Mouse (Mus musculus) kidney, adult 18-20 months (tissue): Measurements from ENCODE around the gene Slc26a8.
A peak's percentile ranks its signal among the peaks of the same experiment; 100 is the strongest.
"Not testable (repeated sequence)": the region's sequence is repeated elsewhere in the genome, so short reads cannot be mapped to it uniquely, and the experiment has no call there.

Experiments used
- DNase-seq: peaks from one replicate; pipeline ENCODE4 v3.0.0; 2021

The Slc26a8 gene

DNA sequence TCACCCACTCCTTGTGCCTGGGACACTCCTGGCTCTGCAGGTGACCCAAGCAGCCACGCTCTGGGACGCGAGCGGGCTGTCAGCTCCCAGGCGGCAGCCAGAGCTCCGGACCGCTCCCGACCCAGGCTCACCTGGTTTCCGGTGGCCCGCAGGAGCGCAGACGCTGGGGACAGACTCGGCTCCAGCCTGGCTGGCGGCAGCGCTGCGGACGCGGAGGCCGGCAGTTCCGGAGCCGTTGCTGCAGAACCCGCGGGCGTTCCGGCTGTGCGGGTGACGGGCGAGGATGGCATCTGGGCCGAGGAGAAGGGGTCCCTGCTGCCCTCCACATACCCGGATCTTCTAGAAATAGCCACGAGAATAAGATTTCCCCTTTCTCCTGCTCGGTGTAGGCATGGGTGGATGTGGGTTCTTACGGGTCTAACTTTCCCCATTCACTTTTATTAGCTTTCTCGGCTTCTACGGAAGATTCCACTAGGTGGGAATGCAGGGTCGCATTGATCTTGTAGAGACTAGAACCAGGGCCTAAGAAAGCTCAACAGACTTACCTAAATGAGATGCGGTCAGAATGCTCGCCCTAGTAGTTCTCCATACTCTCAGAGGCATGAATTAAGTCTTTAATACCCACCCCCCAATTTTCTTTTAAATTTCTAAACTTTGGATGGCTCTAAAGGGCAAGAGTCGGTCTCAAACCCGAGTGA lies at the start of gene Slc26a8:
Gene Slc26a8, minus strand, starts transcription at position 648 of the 698 bp plus-strand sequence.
- DNase-seq = peak; percentile 63

DNA sequence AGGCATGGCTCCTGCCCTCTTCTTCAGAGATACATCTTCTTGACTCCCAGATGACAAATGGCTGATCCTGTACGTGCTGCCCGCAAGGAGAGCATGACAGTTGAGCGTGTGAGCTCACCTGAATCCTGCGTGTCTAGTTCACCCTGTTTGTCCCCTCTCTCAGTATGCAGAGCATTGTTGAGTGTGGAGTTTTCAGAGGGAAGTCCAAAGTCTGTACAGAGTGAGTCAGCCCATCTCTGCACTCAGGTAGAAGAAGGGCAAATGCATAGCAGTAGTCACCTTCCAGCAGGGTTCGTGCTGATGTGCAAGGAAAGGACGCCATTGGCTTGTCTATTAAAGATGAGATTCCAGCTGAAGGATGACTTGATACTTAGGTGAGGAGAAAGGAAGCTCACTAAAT lies 49.2 kb upstream of the Slc26a8 start:
- DNase-seq = no peak

DNA sequence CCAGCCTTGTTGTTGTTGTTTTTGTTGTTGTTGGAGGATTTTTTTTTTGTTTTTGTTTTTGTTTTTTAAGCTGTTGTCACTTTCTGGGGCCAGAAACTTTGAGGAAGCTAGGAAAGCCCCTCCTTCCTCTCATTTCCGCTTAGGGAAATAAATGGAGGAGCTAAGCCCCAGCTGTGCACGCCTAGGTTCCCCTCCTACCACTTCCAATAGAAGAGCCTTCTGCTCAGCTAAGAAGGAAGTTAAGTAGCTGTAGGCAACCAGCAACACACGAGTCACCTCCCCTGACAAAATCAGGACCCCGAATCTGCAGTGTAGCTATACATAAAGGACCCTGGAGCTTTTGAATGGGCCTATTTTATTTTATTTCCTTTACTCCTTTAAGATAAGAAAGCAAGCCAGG lies 47.9 kb upstream of the Slc26a8 start:
- no peak for DNase-seq

DNA sequence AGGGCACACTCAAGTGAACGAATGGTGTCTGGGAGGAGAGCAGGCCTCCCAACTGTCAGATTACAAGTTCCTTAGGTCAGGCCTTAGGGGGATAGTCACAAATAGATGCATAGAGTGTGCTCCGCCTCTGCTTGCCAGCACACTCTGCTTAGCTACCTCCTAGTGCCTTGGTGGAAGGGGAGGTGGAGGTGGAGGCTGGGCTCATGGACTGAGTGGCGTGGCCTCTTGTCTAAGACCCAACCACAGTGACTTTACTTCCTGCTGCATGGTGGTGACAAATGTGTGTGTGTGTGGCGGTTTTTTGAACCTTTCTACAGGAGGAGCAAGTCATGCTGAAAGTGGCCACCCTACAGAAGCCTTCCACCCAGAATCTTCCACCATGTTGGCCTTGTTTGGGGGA lies 46.5 kb upstream of the Slc26a8 start:
- no peak for DNase-seq

DNA sequence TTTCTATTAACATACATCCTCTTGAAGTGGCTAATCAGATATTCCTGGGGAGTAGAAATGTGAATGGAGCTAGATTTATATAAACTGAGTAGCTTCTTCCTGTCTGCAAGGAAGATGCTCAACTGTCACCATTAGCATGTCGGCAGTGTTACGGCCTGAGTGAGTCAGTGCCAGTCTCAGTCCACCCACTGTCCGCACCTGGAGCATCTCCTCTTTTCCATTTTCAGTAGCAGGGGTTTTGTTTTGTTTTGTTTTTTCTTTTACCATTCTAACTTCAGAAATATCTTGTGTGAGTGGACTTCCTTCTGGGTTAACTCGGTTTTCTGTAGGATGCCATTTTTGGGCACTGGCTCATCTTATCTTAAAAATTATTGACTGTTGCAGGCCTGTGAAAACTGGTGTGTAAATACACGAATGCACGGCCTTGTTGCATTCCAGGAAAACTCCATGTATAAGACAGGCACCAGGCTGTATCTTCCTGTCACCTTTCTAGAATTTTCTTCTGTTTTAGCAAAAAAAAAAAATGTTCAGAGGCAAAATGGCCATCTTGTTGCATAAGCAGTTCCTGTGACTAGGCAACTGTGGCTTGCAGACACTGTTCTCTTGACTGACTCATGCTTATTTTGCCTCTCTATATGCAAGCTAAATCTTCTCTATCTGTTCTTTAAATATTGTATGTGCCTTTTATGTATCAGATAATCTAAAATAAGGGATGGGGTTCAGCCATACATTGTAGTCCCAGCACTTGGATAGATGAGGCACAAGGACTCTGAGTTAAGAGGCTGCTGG lies 45.5 kb upstream of the Slc26a8 start:
- no peak for DNase-seq

DNA sequence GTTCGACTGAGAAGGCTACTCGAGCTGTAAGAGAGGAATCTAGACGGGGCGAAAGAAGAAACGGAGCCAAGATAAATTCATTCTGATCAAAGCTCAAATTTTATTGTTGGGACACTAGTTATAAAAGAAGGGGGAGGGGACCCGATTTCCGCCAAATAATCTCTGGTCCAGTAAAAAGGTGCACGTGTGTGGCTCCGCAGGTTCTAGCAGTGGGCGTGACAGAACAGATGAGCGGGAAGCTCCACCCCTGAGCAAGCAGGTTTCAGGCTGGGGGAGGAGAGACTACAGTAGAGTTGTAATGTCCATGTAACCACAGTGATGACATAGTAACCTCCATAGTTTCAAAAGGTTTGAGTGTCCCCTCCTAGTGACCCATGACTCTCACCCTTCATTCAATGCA lies 37.5 kb upstream of the Slc26a8 start:
- DNase-seq = not testable (repeated sequence)

DNA sequence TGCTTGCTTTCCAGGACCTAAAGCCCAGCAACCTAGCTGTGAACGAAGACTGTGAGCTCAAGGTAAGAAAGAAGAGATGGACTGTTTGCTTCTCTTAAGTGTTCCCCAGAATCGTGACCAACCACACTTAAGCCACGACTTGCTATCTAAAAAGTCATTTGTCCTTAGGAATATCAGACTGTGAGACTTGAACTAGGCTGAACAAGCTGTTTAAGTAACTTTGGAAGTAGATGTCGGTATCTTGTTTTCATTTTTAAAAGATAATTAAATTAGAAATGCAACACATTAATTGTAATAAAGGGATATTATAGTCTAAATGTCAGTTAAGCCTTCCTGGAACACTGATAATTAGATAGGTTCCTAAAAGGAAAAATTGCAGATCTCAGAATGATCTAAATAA lies 35.8 kb upstream of the Slc26a8 start, which contains the start of gene AC170998.1:
Gene AC170998.1, plus strand, starts transcription at position 301 of the 400 bp plus-strand sequence.
- DNase-seq = no peak

DNA sequence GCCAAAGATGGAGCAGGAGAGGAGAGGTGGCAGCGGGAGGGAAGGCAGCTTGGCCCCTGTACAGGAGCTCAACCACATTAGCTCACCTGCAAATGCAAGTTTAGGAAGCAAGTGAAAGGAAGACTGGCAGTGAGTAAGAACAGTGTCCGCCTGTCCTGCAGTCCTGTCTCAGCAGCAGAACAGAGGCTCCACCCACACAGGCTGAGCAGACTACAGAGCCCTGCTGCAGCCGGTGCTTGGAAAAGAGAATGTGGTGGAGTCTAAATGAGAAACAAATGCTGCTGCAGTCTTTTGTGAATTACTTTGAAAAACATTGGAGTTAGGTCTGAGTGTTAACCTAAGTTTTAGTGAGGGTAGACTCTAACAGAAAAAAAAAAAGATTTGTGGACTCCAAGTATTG lies 27.5 kb upstream of the Slc26a8 start:
- no peak for DNase-seq

DNA sequence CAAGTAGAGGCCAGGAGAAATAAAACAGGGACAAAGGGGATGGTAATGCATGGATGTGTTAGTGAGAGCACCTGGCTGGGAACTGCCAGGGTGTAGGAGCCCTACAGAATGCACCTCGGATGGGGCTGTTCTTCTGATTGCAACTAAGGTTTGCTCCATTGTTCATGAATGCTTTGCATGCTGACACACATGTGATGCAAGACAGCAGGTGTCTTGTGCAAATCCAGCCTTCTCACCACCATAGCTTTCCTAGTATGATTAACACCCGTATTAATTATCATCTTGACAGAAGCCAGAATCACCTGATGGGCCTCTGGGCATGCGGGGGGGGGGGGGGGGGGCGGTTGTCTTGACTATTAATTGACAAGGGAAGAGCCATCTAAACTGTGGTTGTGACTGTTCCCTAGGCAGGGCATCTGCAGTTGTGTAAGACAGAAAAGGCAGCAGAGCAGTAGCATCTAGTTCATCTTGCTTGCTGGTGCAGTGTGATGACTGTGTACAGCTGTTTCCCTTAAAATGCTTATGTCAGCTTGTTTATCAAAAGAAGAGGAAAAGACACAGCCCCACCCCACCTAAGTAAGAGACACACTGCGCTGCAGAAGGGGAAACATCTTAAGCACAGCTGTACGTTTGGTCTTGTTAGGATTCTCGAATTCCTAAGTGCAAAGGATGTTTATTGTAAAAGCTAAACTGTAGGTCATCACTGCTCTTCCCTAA lies 26.0 kb upstream of the Slc26a8 start:
- no peak for DNase-seq

DNA sequence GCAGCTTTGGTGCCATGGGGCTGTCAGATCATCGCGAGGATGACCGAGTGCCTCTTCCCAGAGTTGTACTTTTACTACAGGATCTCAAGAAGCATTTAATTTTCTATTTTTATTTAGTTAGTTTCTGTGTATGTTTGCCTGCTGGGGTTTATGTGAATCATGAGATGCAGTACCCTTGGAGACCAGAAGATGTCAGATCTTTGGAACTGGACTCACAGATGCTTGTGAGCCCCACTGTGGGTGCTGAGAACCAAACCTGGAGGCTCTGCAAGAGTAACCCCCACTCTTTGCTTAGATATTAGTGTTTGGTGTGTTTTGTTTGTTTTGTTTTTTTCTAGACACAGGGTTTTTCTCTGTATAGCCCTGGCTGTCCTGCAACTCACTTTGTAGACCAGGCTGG lies 24.0 kb upstream of the Slc26a8 start:
- DNase-seq = no peak

DNA sequence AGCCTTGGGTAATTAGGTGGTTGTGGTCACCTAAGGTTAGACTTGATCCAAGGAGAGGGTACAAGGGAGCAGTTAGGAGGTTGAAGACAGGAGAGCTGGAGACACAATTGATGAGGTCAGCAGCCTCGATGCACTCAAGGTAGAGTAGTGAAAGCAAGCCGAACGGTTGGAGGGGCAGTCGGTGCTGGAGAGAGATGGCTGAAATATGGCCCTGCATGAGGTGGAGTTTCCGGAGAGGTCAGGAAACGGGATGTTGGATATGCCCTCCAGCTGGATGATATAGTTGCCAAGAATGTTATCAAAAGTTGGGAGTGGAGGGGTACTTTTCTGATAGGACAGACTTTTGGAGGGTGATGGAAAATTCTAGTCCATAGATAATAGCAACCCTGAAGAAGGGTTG lies 22.3 kb upstream of the Slc26a8 start:
- no peak for DNase-seq

DNA sequence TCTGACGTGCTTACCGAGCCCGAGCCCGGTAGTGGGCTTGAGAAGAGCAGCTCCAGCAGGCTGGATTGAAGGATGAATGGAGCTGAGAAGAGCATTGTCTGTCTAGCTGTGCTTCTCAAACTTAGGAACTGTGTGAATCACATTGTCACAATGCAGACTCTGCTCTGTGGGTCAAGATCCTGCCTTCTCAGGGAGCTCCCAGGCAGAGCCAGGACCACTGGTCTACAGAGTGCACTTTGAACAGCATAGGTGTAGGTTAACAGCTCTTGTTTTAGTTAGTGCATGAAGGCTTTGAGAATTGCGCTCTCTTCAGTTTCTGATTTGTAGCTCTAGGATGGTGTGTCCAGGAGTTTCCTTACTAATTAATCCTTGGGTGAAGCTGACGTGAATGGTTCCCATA lies 21.2 kb upstream of the Slc26a8 start:
- no peak for DNase-seq

DNA sequence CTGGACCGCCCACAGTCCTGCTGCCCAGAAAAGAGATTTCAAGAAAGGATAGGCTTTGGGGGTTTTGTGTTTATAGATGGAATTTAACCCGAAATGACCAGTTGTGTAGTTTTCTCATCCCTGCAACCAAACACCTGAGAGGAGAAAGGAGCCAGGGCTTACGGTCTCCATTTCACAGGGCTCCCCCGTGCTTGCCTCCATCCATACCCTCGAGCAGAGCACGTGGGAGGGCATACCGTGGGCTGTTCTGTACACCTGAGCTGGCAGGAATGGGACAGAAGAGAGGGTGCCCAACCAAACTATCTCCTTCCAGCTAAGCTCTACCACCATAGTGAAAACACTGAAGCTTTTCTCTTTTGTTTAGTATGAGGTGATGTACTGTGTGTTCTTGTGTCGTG lies 20.3 kb upstream of the Slc26a8 start:
- no peak for DNase-seq

DNA sequence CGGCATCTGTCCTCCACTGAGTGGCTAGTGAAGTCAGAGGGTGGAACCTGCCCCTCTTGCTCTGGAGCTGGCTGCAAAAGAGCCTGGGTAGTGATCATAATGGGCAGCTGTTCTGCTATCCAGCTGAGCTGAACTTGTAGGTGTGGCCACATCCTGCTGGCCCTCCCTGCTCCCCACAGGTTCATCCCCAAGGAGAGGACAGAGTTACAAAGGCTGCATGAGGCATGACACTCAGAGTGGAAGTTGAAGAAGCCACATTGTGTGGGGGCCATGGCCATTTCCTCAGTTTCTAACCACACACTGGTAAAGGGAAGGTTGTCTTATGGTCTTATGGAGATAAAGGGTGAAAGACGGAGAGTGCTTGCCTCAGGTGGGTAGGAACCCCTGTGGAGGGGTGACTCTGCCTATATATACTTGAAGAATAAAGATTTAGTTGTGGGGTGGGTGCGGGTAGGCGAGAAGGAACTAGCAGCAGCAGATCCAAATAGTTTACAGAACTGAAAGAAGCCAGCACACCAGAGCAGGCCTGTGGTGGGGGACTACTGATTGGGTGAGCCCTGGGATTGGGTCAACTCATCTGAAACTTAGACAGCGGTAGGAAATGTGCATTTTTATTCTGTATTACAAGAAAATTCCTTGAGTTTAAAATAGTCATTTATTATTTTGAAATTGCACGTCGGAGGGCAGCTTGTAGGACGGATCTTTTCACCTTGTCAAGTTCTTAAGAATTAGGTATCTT lies 19.7 kb upstream of the Slc26a8 start:
- no peak for DNase-seq

DNA sequence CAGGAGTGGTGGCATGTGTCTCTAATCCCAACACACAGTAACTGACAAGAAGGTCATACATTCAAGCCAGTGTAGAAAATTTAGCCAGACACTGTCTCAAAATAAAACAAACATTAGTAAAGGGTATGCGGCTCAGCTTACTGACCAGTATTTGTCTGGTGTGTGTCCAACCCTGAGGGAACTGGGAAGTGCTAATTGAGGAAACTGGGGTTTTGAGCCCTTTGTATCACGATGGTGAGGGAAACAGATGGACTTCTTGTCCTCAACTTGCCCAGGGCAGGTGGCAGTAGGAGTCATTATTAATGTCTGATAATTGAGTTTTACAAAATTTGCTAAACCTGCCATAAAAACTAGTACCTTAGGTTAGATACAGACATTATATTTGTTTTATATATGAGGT lies 19.0 kb upstream of the Slc26a8 start:
- no peak for DNase-seq

DNA sequence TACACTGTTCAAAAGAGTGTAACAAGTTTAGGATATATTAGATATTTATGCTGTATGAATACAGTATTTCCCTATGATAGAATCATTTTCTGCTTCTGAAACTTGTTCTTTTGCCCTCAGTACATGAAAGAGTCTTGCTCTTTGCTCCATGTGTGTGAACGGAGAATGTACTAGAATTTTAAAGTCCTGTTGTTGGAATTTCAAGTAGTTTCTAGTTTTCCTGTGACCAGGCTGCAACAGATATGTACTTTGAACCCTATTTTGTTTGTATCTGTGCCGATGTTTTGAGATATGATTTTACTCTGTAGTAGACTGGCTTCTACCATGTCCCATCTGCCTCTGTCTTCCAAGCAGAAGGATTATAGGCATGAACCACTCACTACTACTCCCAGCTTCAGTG lies 17.8 kb upstream of the Slc26a8 start:
- no peak for DNase-seq

DNA sequence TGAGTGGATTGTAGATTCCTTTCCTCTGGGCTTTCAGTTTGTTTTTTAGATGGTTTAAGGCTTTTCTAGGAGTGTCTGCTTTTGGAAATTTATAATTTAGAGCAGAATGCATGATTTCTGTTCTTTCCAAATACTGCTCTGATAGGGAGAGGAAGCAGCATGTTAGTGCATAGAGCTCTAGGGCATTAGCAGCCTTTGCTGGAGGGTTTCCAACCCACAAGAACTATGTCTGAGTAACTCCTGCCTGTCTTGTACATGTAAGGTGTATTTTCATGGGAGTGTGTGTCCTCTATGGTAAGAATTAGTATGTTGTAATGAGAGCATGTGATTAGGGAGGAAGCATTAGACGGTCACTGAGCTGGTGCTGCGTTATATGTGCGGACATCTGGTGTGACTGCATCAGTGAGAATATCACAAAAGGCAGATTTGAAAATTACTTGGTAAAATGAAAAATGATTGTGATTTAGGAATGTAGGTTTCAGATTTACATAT lies 17.1 kb upstream of the Slc26a8 start:
- DNase-seq = no peak

DNA sequence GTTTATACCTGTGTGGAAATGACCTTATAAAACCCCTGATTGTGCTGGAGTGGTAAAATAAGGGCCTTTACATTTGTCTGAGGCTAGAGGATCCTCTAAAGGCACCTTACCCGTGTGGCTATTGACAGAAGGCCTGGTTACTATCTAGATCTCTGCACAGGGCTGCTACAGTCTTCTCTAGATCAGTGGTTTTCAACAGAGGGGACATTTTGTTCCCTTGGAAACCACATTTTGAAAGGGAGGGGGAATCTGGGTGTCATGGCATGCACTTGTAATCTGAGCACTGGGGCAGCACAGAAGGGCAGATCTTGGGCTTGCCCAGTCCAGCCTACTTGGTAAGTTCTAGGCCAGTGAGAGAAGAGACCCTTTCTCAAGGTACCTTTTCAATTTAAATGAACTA lies 16.7 kb upstream of the Slc26a8 start:
- DNase-seq = no peak

DNA sequence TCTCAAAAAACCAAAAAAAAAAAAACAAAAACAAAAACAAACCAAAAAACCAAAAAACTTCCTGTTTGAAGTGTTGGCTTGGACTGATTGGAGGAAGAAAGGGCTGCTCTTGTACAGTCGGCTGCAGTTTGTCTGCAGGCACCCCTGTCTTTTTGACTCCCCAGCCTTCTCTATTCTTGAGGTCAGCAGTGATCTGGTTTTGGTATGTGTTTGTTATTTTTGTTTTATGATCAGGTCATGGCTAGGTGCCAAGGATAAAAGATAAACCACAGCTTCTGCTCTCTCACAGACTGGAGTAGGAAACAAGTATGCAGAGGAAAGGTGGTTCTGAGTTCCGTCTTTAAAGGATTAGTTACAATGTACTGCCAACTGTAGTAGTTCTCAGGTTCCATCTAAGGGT lies 12.6 kb upstream of the Slc26a8 start:
- DNase-seq = no peak

DNA sequence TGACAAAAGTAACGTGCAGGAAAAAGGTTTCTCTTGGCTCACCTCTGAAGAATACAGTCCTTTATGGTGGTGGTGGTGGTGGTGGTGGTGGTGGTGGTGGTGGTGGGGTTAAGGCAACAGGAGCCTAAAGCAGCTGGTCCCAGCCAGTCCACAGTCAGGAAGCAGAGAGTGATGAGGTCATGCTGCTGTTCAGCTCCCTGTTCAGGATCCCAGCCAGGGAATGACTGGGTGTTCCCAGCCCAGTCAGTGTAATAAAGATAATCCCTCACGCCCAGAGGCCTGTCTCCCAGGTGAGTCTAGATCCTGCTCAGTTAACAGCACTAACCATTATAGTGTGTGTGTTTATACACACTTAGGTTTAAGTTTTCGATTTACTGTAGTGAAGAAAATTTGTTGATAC lies 11.7 kb upstream of the Slc26a8 start:
- DNase-seq = no peak

DNA sequence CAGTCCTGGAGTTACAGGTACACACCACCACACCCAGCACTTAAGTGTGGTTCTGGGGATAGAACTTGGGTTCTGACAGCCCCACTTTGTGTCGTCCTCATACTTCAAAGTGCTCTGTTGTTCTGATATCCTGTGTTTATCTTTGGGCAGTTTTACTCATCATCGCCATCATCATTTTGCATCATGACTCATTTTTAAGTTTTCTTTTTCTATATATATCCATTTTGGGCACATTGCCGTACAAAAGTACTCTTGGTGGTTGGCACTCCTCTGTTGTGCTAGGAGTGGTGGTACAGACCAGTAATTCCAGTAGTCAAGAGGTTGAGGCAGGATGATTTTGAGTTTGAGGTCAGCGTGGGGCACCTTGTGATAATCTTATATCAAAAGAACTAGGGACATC lies 11.1 kb upstream of the Slc26a8 start:
- no peak for DNase-seq

DNA sequence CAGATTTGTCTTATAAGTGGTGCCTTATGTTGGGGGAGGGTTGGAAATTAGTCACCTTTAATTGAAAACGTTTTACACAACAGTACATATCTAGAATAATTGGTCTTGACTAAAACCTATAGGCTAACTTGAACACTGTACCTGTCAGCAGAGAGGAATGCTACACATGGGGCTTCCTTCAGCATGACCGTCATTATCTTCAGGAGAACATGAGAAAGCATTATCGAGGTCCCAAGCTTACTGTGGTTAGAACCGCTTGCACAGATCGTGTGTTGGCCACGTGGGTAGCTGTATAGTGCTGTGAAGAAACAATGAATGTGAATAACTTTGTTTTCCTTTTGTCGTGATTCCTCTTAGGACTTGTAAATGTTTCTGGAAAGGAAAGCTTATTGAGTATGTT lies 9.8 kb upstream of the Slc26a8 start:
- DNase-seq = no peak

DNA sequence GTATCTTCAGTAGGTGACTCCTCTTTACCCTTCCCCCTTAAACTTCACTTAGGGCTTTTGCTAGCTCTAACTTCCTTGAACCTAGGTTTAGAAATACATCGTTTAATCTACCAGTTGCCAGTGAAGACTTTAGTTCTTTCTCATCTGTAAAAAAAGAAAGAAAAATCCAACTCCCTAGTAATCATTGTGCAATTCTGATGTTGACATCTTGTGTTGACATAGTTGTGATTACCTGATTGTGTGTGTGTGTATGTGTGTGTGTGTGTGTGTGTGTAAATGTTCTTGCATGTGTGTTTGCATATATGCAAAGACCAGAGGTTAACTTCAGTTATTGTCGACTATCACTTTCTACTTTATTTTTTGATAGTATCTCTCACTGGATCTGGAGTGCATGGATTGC lies 8.6 kb upstream of the Slc26a8 start:
- DNase-seq = no peak
